Mouse (Mus musculus) midbrain, embryonic 14.5 days (tissue): ENCODE measurements around the gene Bicd2. TPM values are rescaled to one million over a fixed set of nuclear protein-coding genes. Genes with fewer than 3 reads are reported as not detected.

ENCODE experiments used
- polyA plus RNA-seq: library from polyadenylated mRNA; unstranded; fragments of >200 nt; fragmentation: Nextera tagmentation; extraction: Ambion mirVana; gene quantifications from 2 replicates; pipeline ENCODE4 v1.2.1, GENCODE M21; 2014

Gene Bicd2
- polyA plus RNA-seq, 1 experiment from 2014 or later = 30.1 TPM

Other genes with a start within 250 kb of the Bicd2 start
- 27.1 and 29.0 TPM in 2 replicates for gene Wnk2, start 193.6 kb upstream of the Bicd2 start, polyA plus RNA-seq
- gene Ninj1, start 154.1 kb upstream of the Bicd2 start, polyA plus RNA-seq = 15.3 and 22.0 TPM in 2 replicates
- 20.6 and 24.6 TPM in 2 replicates for gene Card19, start 125.5 kb upstream of the Bicd2 start, polyA plus RNA-seq
- 0.32 and 1.1 TPM in 2 replicates for gene Susd3, start 92.9 kb upstream of the Bicd2 start, polyA plus RNA-seq
- 1.8 and 2.0 TPM in 2 replicates for gene Fgd3, start 21.3 kb upstream of the Bicd2 start, polyA plus RNA-seq
- 11.3 and 15.7 TPM in 2 replicates for gene Ippk, start 79.7 kb downstream of the Bicd2 start, polyA plus RNA-seq
- 0.53 and 0.78 TPM in 2 replicates for gene Tes3-ps, start 151.7 kb downstream of the Bicd2 start, polyA plus RNA-seq
- 0.97 and 1.2 TPM in 2 replicates for gene Ecm2, start 163.2 kb downstream of the Bicd2 start, polyA plus RNA-seq
- gene Aspn, start 202.9 kb downstream of the Bicd2 start, polyA plus RNA-seq = 0.27 and 0.88 TPM in 2 replicates
- 0.30 TPM in 1 of 2 replicates, not detected in the other for gene Omd, start 240.9 kb downstream of the Bicd2 start, polyA plus RNA-seq